Mouse (Mus musculus): ENCODE measurements around the gene Vwa5b1. TPM values are rescaled to one million over a fixed set of nuclear protein-coding genes. Genes with fewer than 3 reads are reported as not detected.

The Vwa5b1 gene
- polyA plus RNA-seq, 1 experiment: not detected

- H3K27ac ChIP-seq (ENCODE audit: control insufficient read depth, insufficient read depth, low read depth, low read length, poor library complexity): no peak overlapping the region
- no peak overlapping the region for H3K4me3 ChIP-seq (replicated peaks; ENCODE audit: control insufficient read depth, low read depth, low read length)
- 10% methylated on average over 7 of the region's 7 CpGs for WGBS
- TF ChIP-seq CTCF (IDR thresholded peaks at IDR 0.05; ENCODE audit: control insufficient read depth, insufficient read depth, low read length) (no peak), POLR2A (IDR thresholded peaks at IDR 0.05; ENCODE audit: borderline replicate concordance, control insufficient read depth, low read depth, low read length) (no peak)
- no peaks in the 10 kb centered on the region for H3K4me1 ChIP-seq (ENCODE audit: control insufficient read depth, insufficient read depth, low read length)
Measured at GRCm38 (mm10) chr4:138597904-138598347, 37.8 kb downstream of the Vwa5b1 start.

- WGBS: 74% methylated on average over 12 of the region's 12 CpGs
- no peaks in the 10 kb centered on the region for H3K4me1 ChIP-seq (ENCODE audit: control insufficient read depth, insufficient read depth, low read length)
- no peak overlapping the region for H3K27ac ChIP-seq (ENCODE audit: control insufficient read depth, insufficient read depth, low read depth, low read length, poor library complexity)
- TF ChIP-seq CTCF (IDR thresholded peaks at IDR 0.05; ENCODE audit: control insufficient read depth, insufficient read depth, low read length) (no peak), POLR2A (IDR thresholded peaks at IDR 0.05; ENCODE audit: borderline replicate concordance, control insufficient read depth, low read depth, low read length) (no peak)
- H3K4me3 ChIP-seq (replicated peaks; ENCODE audit: control insufficient read depth, low read depth, low read length): no peak overlapping the region
Measured at GRCm38 (mm10) chr4:138596391-138597130, 39.1 kb downstream of the Vwa5b1 start.

DNA sequence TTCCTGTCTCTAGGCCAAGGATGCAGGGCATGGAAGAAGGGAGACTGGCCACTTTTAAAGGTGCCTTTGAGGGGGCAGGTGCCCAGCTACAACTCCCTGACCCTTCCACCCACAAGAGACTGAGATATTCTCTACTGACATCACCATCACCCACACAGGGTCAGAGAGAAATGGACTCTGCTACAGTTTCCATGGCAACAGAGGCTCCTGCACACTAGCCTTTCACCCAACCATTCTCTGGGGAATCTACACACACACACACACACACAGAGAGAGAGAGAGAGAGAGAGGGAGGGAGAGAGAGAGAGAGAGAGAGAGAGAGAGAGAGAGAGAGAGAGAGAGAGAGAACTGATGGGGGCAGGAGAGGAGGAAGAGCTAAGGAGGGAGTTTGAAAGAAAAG is 50.7 kb downstream of the Vwa5b1 start:
- H3K4me1 ChIP-seq (ENCODE audit: control insufficient read depth, insufficient read depth, low read length): no peaks in the 10 kb centered on the region
- H3K27ac ChIP-seq (ENCODE audit: control insufficient read depth, insufficient read depth, low read depth, low read length, poor library complexity): no peak overlapping the region
- TF ChIP-seq CTCF (IDR thresholded peaks at IDR 0.05; ENCODE audit: control insufficient read depth, insufficient read depth, low read length) (no peak), POLR2A (IDR thresholded peaks at IDR 0.05; ENCODE audit: borderline replicate concordance, control insufficient read depth, low read depth, low read length) (no peak)
- no peak overlapping the region for H3K4me3 ChIP-seq (replicated peaks; ENCODE audit: control insufficient read depth, low read depth, low read length)

GRCm38 (mm10) chr4:138582446-138582845 is 53.2 kb downstream of the Vwa5b1 start:
- H3K4me3 ChIP-seq (replicated peaks; ENCODE audit: control insufficient read depth, low read depth, low read length): no peak overlapping the region
- TF ChIP-seq CTCF (IDR thresholded peaks at IDR 0.05; ENCODE audit: control insufficient read depth, insufficient read depth, low read length): no peak
- TF ChIP-seq POLR2A (IDR thresholded peaks at IDR 0.05; ENCODE audit: borderline replicate concordance, control insufficient read depth, low read depth, low read length): no peak
- no peaks in the 10 kb centered on the region for H3K4me1 ChIP-seq (ENCODE audit: control insufficient read depth, insufficient read depth, low read length)
- WGBS: 73% methylated on average over 4 of the region's 4 CpGs
- H3K27ac ChIP-seq (ENCODE audit: control insufficient read depth, insufficient read depth, low read depth, low read length, poor library complexity): no peak overlapping the region

GRCm38 (mm10) chr4:138578406-138578805 is 57.3 kb downstream of the Vwa5b1 start:
- H3K4me1 ChIP-seq (ENCODE audit: control insufficient read depth, insufficient read depth, low read length): no peaks in the 10 kb centered on the region
- H3K4me3 ChIP-seq (replicated peaks; ENCODE audit: control insufficient read depth, low read depth, low read length): no peak overlapping the region
- TF ChIP-seq CTCF (IDR thresholded peaks at IDR 0.05; ENCODE audit: control insufficient read depth, insufficient read depth, low read length): no peak
- no peak for TF ChIP-seq POLR2A (IDR thresholded peaks at IDR 0.05; ENCODE audit: borderline replicate concordance, control insufficient read depth, low read depth, low read length)
- H3K27ac ChIP-seq (ENCODE audit: control insufficient read depth, insufficient read depth, low read depth, low read length, poor library complexity): no peak overlapping the region
- WGBS: 69% methylated on average over 19 of the region's 19 CpGs

- TF ChIP-seq CTCF (IDR thresholded peaks at IDR 0.05; ENCODE audit: control insufficient read depth, insufficient read depth, low read length) (no peak), POLR2A (IDR thresholded peaks at IDR 0.05; ENCODE audit: borderline replicate concordance, control insufficient read depth, low read depth, low read length) (no peak)
- WGBS: 92% methylated on average over 3 of the region's 4 CpGs
- no peak overlapping the region for H3K4me3 ChIP-seq (replicated peaks; ENCODE audit: control insufficient read depth, low read depth, low read length)
Measured at GRCm38 (mm10) chr4:138576661-138577060, 59.0 kb downstream of the Vwa5b1 start.

DNA sequence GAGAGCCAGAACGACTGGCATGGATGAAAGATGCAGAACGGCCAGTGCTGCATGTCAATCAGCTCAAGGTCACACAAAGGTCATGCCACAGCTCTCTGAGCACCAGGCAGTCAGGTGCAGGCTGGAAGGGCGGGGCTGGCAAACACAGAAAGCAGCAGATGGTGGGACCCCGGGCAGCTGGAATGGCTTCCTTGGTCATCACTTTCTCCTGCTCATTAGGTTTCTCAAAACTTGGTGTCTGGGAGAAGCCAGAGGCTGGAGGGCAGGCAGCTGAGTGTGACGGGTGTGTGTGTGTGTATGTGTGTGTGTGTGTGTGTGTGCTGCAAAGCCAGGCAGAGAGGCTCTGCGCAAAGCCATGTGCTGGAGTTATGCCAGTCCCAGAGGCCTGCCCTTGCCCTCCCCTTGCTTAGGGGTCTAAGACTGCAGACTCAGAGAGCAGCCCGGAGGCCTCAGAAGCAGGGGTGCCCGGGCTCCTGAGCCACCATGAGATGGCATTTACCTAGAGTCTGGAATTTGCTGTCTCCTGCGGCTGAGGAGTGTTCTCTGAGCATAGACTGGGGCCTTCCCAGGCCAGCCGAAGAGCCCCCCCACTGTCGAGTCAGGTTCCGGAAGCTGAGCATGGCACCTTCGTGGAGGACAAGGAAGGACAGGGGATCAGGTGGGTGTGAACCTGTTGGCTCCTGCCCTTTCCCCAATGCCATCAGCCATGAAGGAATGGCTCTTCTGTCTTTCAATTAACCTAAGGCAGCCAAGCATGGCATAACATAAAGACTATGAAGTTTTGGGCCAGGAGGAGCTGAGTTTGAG is 60.7 kb downstream of the Vwa5b1 start:
- no peaks in the 10 kb centered on the region for H3K4me1 ChIP-seq (ENCODE audit: control insufficient read depth, insufficient read depth, low read length)
- TF ChIP-seq CTCF (IDR thresholded peaks at IDR 0.05; ENCODE audit: control insufficient read depth, insufficient read depth, low read length): no peak
- TF ChIP-seq POLR2A (IDR thresholded peaks at IDR 0.05; ENCODE audit: borderline replicate concordance, control insufficient read depth, low read depth, low read length): no peak
- 66% methylated on average over 13 of the region's 13 CpGs for WGBS
- no peak overlapping the region for H3K4me3 ChIP-seq (replicated peaks; ENCODE audit: control insufficient read depth, low read depth, low read length)
- no peak overlapping the region for H3K27ac ChIP-seq (ENCODE audit: control insufficient read depth, insufficient read depth, low read depth, low read length, poor library complexity)

More at GRCm38 (mm10) chr4:138576661-138577060, 59.0 kb downstream of the Vwa5b1 start:
- H3K4me1 ChIP-seq (ENCODE audit: control insufficient read depth, insufficient read depth, low read length): no peaks in the 10 kb centered on the region
- no peak overlapping the region for H3K27ac ChIP-seq (ENCODE audit: control insufficient read depth, insufficient read depth, low read depth, low read length, poor library complexity)

GRCm38 (mm10) chr4:138569928-138570327 is 65.8 kb downstream of the Vwa5b1 start:
- 32% methylated on average over 11 of the region's 11 CpGs for WGBS
- Histone ChIP-seq H3K4me1 (ENCODE audit: control insufficient read depth, insufficient read depth, low read length) (no peaks in the 10 kb centered on the region), H3K27ac (ENCODE audit: control insufficient read depth, insufficient read depth, low read depth, low read length, poor library complexity) (no peak overlapping the region), H3K4me3 (replicated peaks; ENCODE audit: control insufficient read depth, low read depth, low read length) (no peak overlapping the region)
- TF ChIP-seq POLR2A (IDR thresholded peaks at IDR 0.05; ENCODE audit: borderline replicate concordance, control insufficient read depth, low read depth, low read length): no peak
- no peak for TF ChIP-seq CTCF (IDR thresholded peaks at IDR 0.05; ENCODE audit: control insufficient read depth, insufficient read depth, low read length)
